Mouse (Mus musculus): ENCODE results near the gene Zbtb1.
A peak's percentile ranks its signal among the peaks of the same experiment; 100 is the strongest.
"Not testable (repeated sequence)": the region's sequence is repeated elsewhere in the genome, so short reads cannot be mapped to it uniquely, and the experiment has no call there.

Gene Zbtb1

GRCm38 (mm10) chr12:76404836-76405182 lies 34.7 kb downstream of the Zbtb1 start:
- DNase-seq (ENCODE audit: low read depth, low spot score), result peak; percentile 43

GRCm38 (mm10) chr12:76405183-76405970 lies 35.3 kb downstream of the Zbtb1 start:
- DNase-seq (ENCODE audit: low read depth, low spot score), result peak; percentile 60

- peak; percentile 34 for DNase-seq (ENCODE audit: low read depth, low spot score)
Measured at GRCm38 (mm10) chr12:76405971-76406370, 35.9 kb downstream of the Zbtb1 start.

GRCm38 (mm10) chr12:76407184-76407583 lies 37.1 kb downstream of the Zbtb1 start:
- no peak for DNase-seq (ENCODE audit: low read depth, low spot score)

GRCm38 (mm10) chr12:76409166-76409565 lies 39.1 kb downstream of the Zbtb1 start:
- no peak for DNase-seq (ENCODE audit: low read depth, low spot score)

- DNase-seq (ENCODE audit: low read depth, low spot score), result no peak
Measured at GRCm38 (mm10) chr12:76415383-76416010, 45.4 kb downstream of the Zbtb1 start.

- DNase-seq (ENCODE audit: low read depth, low spot score), result peak; percentile 20
Measured at GRCm38 (mm10) chr12:76417433-76417854, 47.4 kb downstream of the Zbtb1 start, which contains the start of gene Ppp1r36. Gene Ppp1r36 (plus strand): TSS chr12:76417538.

- DNase-seq (ENCODE audit: low read depth, low spot score), result peak; percentile 50
Measured at GRCm38 (mm10) chr12:76418346-76418745, 48.3 kb downstream of the Zbtb1 start.

GRCm38 (mm10) chr12:76425256-76425655 lies 55.2 kb downstream of the Zbtb1 start:
- DNase-seq (ENCODE audit: low read depth, low spot score), result no peak

- DNase-seq (ENCODE audit: low read depth, low spot score), result no peak
Measured at GRCm38 (mm10) chr12:76427546-76427945, 57.5 kb downstream of the Zbtb1 start.

GRCm38 (mm10) chr12:76430879-76431406 lies 60.9 kb downstream of the Zbtb1 start:
- DNase-seq (ENCODE audit: low read depth, low spot score), result no peak

GRCm38 (mm10) chr12:76431431-76431830 lies 61.4 kb downstream of the Zbtb1 start:
- no peak for DNase-seq (ENCODE audit: low read depth, low spot score)

GRCm38 (mm10) chr12:76434111-76434510 lies 64.0 kb downstream of the Zbtb1 start:
- no peak for DNase-seq (ENCODE audit: low read depth, low spot score)

GRCm38 (mm10) chr12:76435084-76435483 lies 65.0 kb downstream of the Zbtb1 start:
- peak; percentile 59 for DNase-seq (ENCODE audit: low read depth, low spot score)

- no peak for DNase-seq (ENCODE audit: low read depth, low spot score)
Measured at GRCm38 (mm10) chr12:76435549-76435948, 65.5 kb downstream of the Zbtb1 start.

- DNase-seq (ENCODE audit: low read depth, low spot score), result not testable (repeated sequence)
Measured at GRCm38 (mm10) chr12:76443488-76443887, 73.4 kb downstream of the Zbtb1 start.

GRCm38 (mm10) chr12:76444359-76444772 lies 74.3 kb downstream of the Zbtb1 start:
- DNase-seq (ENCODE audit: low read depth, low spot score), result peak; percentile 87

GRCm38 (mm10) chr12:76444862-76445261 lies 74.8 kb downstream of the Zbtb1 start:
- no peak for DNase-seq (ENCODE audit: low read depth, low spot score)

GRCm38 (mm10) chr12:76446201-76446600 lies 76.1 kb downstream of the Zbtb1 start:
- no peak for DNase-seq (ENCODE audit: low read depth, low spot score)
